Mouse (Mus musculus) heart, adult 8-10 months (tissue): ENCODE results near the gene Scgb2b11. TPM values are rescaled to one million over a fixed set of nuclear protein-coding genes. Genes with fewer than 3 reads are reported as not detected.
"Not testable (repeated sequence)": the region's sequence is repeated elsewhere in the genome, so short reads cannot be mapped to it uniquely, and the experiment has no call there.

Source experiments
- DNase-seq: peaks from one replicate; pipeline ENCODE4 v3.0.0; 2022; ENCODE audit warnings: low spot score
- total RNA-seq, 4 experiments: library from RNA; stranded (reverse); gene quantifications; 2 replicates each; pipeline ENCODE4 v1.2.4; 2022

Gene Scgb2b11
- total RNA-seq, result not detected

GRCm38 (mm10) chr7:32211045-32211444, at the start of gene Scgb2b11:
TSS of gene Scgb2b11 (minus strand) at chr7:32211145.
- DNase-seq, result not testable (repeated sequence)

GRCm38 (mm10) chr7:32222540-32222939, 11.6 kb upstream of the Scgb2b11 start, which contains the start of gene Scgb1b11:
TSS of gene Scgb1b11 (plus strand) at chr7:32222840.
- DNase-seq, result not testable (repeated sequence)

Other genes with a start within 250 kb of the Scgb2b11 start
- gene Scgb1b10, start 110.3 kb downstream of the Scgb2b11 start, total RNA-seq, result not detected
- not detected for gene Scgb1b11, start 11.7 kb upstream of the Scgb2b11 start, total RNA-seq
- not detected for gene Scgb2b12, start 116.1 kb upstream of the Scgb2b11 start, total RNA-seq
- gene Scgb1b12, start 123.0 kb upstream of the Scgb2b11 start, total RNA-seq, result not detected
- not detected for gene Scgb1b29, start 230.4 kb upstream of the Scgb2b11 start, total RNA-seq